Mouse (Mus musculus): ENCODE results near the gene Nav1. TPM values are rescaled to one million over a fixed set of nuclear protein-coding genes. Genes with fewer than 3 reads are reported as not detected.

The Nav1 gene
- total RNA-seq, 2 experiments from 2014 or later = 48.9 to 69.6 TPM

- intact Hi-C loops (cut with DNase I) = no loop called here
Measured at GRCm38 (mm10) chr1:135561282-135561681, 45.8 kb downstream of the Nav1 start.

GRCm38 (mm10) chr1:135557976-135558375 lies 49.1 kb downstream of the Nav1 start:
- intact Hi-C loops (cut with DNase I) = no loop called here
- no peak for DNase-seq (ENCODE audit: low spot score in 2 of 2)

More at GRCm38 (mm10) chr1:135561282-135561681, 45.8 kb downstream of the Nav1 start:
- DNase-seq (ENCODE audit: low spot score in 2 of 2) = no peak

- peak; percentile 64 to 76 for DNase-seq (ENCODE audit: low spot score in 2 of 2)
- intact Hi-C loops (cut with DNase I) = no loop called here
Measured at GRCm38 (mm10) chr1:135555885-135556284, 51.2 kb downstream of the Nav1 start.

- DNase-seq (ENCODE audit: low spot score in 2 of 2) = no peak
- intact Hi-C loops (cut with DNase I) = no loop called here
Measured at GRCm38 (mm10) chr1:135554632-135555260, 52.3 kb downstream of the Nav1 start.

GRCm38 (mm10) chr1:135553615-135554014 lies 53.5 kb downstream of the Nav1 start:
- DNase-seq (ENCODE audit: low spot score in 2 of 2) = no peak
- intact Hi-C loops (cut with DNase I) = no loop called here

- no peak for DNase-seq (ENCODE audit: low spot score in 2 of 2)
- intact Hi-C loops (cut with DNase I) = no loop called here
Measured at GRCm38 (mm10) chr1:135553154-135553553, 53.9 kb downstream of the Nav1 start.

- no peak for DNase-seq (ENCODE audit: low spot score in 2 of 2)
- intact Hi-C loops (cut with DNase I) = no loop called here
Measured at GRCm38 (mm10) chr1:135550886-135551285, 56.2 kb downstream of the Nav1 start.

- no peak for DNase-seq (ENCODE audit: low spot score in 2 of 2)
- intact Hi-C loops (cut with DNase I) = no loop called here
Measured at GRCm38 (mm10) chr1:135548750-135549149, 58.3 kb downstream of the Nav1 start.

GRCm38 (mm10) chr1:135546099-135546498 lies 61.0 kb downstream of the Nav1 start:
- intact Hi-C loops (cut with DNase I) = no loop called here
- DNase-seq (ENCODE audit: low spot score in 2 of 2) = no peak

- peak; percentile 83 to 87 for DNase-seq (ENCODE audit: low spot score in 2 of 2)
- intact Hi-C loops (cut with DNase I) = loop anchor here (1.0 to 2.0 kb wide), 3 partner anchors 40 to 155 kb away; no protein-coding TSS in a partner anchor
Measured at GRCm38 (mm10) chr1:135544504-135545146, 62.5 kb downstream of the Nav1 start.

- no peak for DNase-seq (ENCODE audit: low spot score in 2 of 2)
- intact Hi-C loops (cut with DNase I) = no loop called here
Measured at GRCm38 (mm10) chr1:135542841-135543810, 64.0 kb downstream of the Nav1 start.

GRCm38 (mm10) chr1:135542080-135542479 lies 65.0 kb downstream of the Nav1 start:
- intact Hi-C loops (cut with DNase I) = no loop called here
- no peak for DNase-seq (ENCODE audit: low spot score in 2 of 2)

GRCm38 (mm10) chr1:135540270-135540669 lies 66.8 kb downstream of the Nav1 start:
- intact Hi-C loops (cut with DNase I) = loop anchor here (1.0 kb wide), 1 partner anchor 79 kb away; no protein-coding TSS in a partner anchor
- peak; percentile 82 to 87 for DNase-seq (ENCODE audit: low spot score in 2 of 2)

- intact Hi-C loops (cut with DNase I) = no loop called here
Measured at GRCm38 (mm10) chr1:135538441-135539265, 68.4 kb downstream of the Nav1 start.

GRCm38 (mm10) chr1:135536822-135537221 lies 70.3 kb downstream of the Nav1 start:
- no peak for DNase-seq (ENCODE audit: low spot score in 2 of 2)
- intact Hi-C loops (cut with DNase I) = no loop called here

More at GRCm38 (mm10) chr1:135538441-135539265, 68.4 kb downstream of the Nav1 start:
- no peak for DNase-seq (ENCODE audit: low spot score in 2 of 2)

- intact Hi-C loops (cut with DNase I) = no loop called here
- no peak for DNase-seq (ENCODE audit: low spot score in 2 of 2)
Measured at GRCm38 (mm10) chr1:135536326-135536725, 70.8 kb downstream of the Nav1 start.

GRCm38 (mm10) chr1:135535256-135535655 lies 71.8 kb downstream of the Nav1 start:
- DNase-seq (ENCODE audit: low spot score in 2 of 2) = no peak

GRCm38 (mm10) chr1:135534782-135535181 lies 72.3 kb downstream of the Nav1 start:
- no peak for DNase-seq (ENCODE audit: low spot score in 2 of 2)
- intact Hi-C loops (cut with DNase I) = no loop called here

More at GRCm38 (mm10) chr1:135535256-135535655, 71.8 kb downstream of the Nav1 start:
- intact Hi-C loops (cut with DNase I) = no loop called here

- DNase-seq (ENCODE audit: low spot score in 2 of 2) = no peak
Measured at GRCm38 (mm10) chr1:135534070-135534469, 73.0 kb downstream of the Nav1 start.

More at GRCm38 (mm10) chr1:135534070-135534469, 73.0 kb downstream of the Nav1 start:
- intact Hi-C loops (cut with DNase I) = no loop called here

Data from left cerebral cortex, postnatal 36 days (tissue).